Mouse (Mus musculus): ENCODE measurements around the gene Alpk1. TPM values are rescaled to one million over a fixed set of nuclear protein-coding genes. Genes with fewer than 3 reads are reported as not detected.

Alpk1 gene
- polyA plus RNA-seq (2012; ENCODE audit: insufficient read depth, insufficient read length, low replicate concordance, missing spikeins) = not detected in 2 replicates

DNA sequence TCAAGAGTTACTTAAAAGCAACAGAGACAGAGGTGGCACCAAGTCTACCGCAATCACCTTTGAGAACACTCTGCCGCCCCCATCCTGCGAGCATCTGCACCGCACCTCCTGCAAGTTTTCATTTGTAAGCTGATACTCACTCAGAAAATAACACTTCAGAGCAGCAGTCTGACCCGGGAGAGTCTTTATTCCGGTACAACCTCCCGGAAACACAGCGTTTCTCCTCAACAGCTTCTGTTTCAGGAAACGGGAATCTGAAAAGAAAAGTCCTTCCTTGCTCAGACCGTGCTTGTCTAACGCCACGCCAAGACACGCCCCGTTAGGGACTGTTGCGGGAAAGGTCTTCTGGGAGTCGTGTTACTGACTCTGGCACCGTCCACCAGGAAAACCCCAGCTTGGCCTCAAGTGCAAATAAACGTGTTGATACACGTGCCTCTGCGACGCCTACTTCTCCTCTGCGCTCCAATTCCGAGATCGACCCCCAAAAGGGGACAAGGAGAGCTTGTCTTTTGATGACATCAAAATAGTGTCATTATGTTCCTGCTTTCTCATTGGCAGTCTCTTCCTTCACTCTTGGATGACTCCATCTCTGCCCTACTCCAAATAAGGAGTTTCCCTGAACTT, at the start of gene Alpk1:
Gene Alpk1, minus strand, starts transcription at position 507 of the 624 bp plus-strand sequence.
- Histone ChIP-seq H3K4me3 (ENCODE audit: insufficient read depth, low read depth, low read length) (peak within 1 kb of the TSS; percentile 37), H3K4me1 (ENCODE audit: control insufficient read depth, insufficient read depth, low read length) (peaks cover 4% of the 10 kb centered on the region; the same call in 1 of the 2 replicates), H3K27ac (ENCODE audit: insufficient read depth, low read depth, low read length) (no peak within 1 kb of the TSS)
- TF ChIP-seq CTCF (IDR thresholded peaks at IDR 0.05; ENCODE audit: insufficient read depth, low read depth, low read length) = no peak
- 3% methylated on average over 24 of the region's 24 CpGs for WGBS

DNA sequence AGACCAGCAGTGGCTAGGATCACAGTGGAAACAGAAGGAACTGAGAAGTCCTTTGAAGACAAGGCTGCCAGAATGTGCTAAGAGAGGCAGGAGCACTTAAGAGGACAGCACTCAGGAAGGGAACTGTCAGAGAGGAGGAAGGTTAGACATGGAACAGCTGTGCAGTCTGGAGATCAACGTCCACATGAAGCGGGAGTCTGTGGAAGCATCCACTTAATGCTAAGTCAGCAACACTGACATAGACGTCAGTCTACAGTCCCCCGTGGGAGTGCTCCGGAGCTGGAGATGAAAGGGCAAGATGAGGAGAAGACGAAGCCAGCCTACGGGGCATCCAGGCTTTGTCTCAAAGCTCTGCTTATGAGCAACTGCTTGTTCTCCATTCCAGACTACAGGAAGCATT, 46.8 kb upstream of the Alpk1 start:
- TF ChIP-seq CTCF (IDR thresholded peaks at IDR 0.05; ENCODE audit: insufficient read depth, low read depth, low read length) = no peak
- no peak for TF ChIP-seq POLR2A (IDR thresholded peaks at IDR 0.05; ENCODE audit: insufficient read depth, low read depth, low read length)
- no peak overlapping the region for H3K27ac ChIP-seq (ENCODE audit: insufficient read depth, low read depth, low read length)
- 40% methylated on average over 7 of the region's 7 CpGs for WGBS
- H3K4me3 ChIP-seq (ENCODE audit: insufficient read depth, low read depth, low read length) = no peak overlapping the region
- peaks cover 5% of the 10 kb centered on the region for H3K4me1 ChIP-seq (ENCODE audit: control insufficient read depth, insufficient read depth, low read length)

DNA sequence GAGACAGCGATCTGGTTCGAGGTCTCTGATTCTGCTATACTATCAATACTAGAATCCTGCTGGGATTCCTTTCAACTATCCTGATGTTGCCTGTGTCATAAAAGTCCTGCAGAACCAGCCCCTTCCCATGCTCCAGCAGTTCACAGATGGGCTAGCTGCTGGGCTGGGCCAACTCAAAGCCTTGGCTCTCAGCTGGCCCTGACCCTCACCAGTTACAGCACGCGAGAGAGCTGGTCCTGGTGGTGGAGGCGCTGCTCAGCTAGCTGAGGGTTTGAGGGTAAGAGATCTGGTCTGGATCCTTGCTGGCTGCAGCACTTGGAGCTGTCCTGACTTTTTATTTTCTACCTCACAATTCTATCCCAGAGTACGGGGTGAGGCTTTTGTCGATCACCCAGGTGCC, 46.2 kb upstream of the Alpk1 start:
- TF ChIP-seq POLR2A (IDR thresholded peaks at IDR 0.05; ENCODE audit: insufficient read depth, low read depth, low read length) = no peak
- WGBS = 80% methylated on average over 7 of the region's 7 CpGs
- no peak overlapping the region for H3K27ac ChIP-seq (ENCODE audit: insufficient read depth, low read depth, low read length)

DNA sequence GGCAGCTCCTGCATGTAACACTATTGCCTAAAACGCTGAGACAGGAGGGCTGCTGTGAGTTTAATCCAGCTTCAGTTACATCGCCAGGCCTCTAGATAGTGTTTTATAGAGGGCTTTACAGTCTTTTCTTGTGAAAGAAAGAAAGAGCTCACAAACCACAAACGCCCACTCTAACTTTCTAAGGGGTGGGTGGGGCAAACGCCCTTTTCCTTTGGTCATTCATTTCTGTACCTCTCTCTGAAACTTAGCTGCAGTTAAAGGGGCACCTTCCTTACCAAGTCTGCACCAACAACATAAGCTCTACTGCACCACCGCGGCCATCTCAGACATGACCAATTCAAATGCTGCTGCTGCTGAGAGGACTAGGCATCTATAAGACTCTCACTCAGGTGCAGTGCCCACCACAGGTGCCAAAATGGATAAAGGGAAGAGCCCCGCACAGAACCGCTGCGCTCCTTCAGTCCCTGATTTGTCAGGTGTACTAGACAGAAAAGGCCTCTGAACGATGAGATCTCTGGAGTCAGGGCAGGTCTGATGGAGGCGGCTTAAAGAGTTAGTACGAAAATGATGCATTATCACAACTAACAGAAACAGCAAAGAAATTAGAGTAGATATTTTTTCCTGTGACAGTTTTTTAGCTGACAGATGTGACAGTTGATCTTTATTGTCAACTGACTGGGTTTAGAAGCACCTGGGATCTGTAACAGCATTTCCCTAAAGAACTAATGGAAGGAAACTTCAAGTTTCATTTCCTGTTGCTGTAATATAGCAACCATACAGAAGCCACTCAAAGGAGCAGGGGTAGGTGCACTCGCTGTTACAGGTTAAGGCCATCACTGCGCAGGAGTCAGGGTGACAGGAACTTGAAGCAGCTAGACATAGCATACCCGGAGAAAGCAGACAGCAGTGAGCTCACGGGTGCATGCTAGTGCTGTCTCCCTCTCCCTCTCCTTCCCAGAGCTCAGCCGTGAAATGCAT, 43.8 kb upstream of the Alpk1 start:
- no peak overlapping the region for H3K27ac ChIP-seq (ENCODE audit: insufficient read depth, low read depth, low read length)
- peaks cover 5% of the 10 kb centered on the region for H3K4me1 ChIP-seq (ENCODE audit: control insufficient read depth, insufficient read depth, low read length)
- no peak overlapping the region for H3K4me3 ChIP-seq (ENCODE audit: insufficient read depth, low read depth, low read length)
- WGBS = 77% methylated on average over 17 of the region's 17 CpGs
- TF ChIP-seq POLR2A (IDR thresholded peaks at IDR 0.05; ENCODE audit: insufficient read depth, low read depth, low read length) = no peak
- TF ChIP-seq CTCF (IDR thresholded peaks at IDR 0.05; ENCODE audit: insufficient read depth, low read depth, low read length) = no peak

More for the DNA sequence above, 46.2 kb upstream of the Alpk1 start:
- no peak overlapping the region for H3K4me3 ChIP-seq (ENCODE audit: insufficient read depth, low read depth, low read length)
- H3K4me1 ChIP-seq (ENCODE audit: control insufficient read depth, insufficient read depth, low read length) = peaks cover 5% of the 10 kb centered on the region

DNA sequence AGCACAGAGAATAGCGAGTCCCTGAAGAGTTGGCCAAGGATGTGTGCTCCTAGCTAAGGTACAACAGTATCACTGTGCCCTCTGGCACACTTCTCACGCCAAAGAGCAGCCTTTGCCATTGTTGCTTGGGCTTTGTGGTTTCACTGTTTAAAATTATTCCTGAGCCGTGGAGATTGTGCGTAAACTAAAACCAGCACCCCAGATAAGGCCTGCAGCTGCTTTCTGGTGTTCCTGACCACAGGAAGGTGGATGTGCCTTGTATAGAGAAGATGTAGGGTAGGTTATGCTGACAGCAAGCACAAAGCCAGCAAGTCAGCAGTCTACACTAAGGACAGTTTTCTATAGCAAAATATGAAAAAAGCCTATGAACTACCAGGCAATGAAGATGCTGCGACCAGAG, 40.9 kb upstream of the Alpk1 start:
- no peak overlapping the region for H3K27ac ChIP-seq (ENCODE audit: insufficient read depth, low read depth, low read length)
- no peaks in the 10 kb centered on the region; the same call in 1 of the 2 replicates for H3K4me1 ChIP-seq (ENCODE audit: control insufficient read depth, insufficient read depth, low read length)
- 84% methylated on average over 5 of the region's 5 CpGs for WGBS
- H3K4me3 ChIP-seq (ENCODE audit: insufficient read depth, low read depth, low read length) = no peak overlapping the region
- TF ChIP-seq POLR2A (IDR thresholded peaks at IDR 0.05; ENCODE audit: insufficient read depth, low read depth, low read length) (no peak), CTCF (IDR thresholded peaks at IDR 0.05; ENCODE audit: insufficient read depth, low read depth, low read length) (no peak)

DNA sequence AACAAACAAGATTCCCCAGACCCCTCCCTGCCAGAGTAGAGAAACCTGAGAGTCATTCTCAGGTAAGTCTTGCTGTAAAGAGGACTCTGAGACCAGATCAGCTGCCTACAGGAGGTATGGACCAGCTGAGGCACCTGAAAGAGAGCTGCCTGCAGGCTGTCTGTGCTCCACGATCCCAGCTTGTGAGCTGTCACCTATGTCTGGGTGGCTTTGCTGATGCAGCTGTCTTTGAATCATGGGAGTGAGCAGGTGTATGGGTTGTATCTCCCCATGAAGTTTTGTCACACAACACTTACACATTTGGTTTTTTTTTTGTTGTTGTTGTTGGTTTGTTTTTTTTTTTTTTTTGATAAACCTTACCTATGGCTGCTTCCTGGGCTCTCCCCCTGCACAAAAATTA, 40.1 kb upstream of the Alpk1 start:
- H3K4me1 ChIP-seq (ENCODE audit: control insufficient read depth, insufficient read depth, low read length) = no peaks in the 10 kb centered on the region; the same call in 1 of the 2 replicates
- no peak overlapping the region for H3K4me3 ChIP-seq (ENCODE audit: insufficient read depth, low read depth, low read length)
- 90% methylated on average over 1 of the region's 1 CpGs for WGBS
- no peak overlapping the region for H3K27ac ChIP-seq (ENCODE audit: insufficient read depth, low read depth, low read length)
- TF ChIP-seq POLR2A (IDR thresholded peaks at IDR 0.05; ENCODE audit: insufficient read depth, low read depth, low read length) (no peak), CTCF (IDR thresholded peaks at IDR 0.05; ENCODE audit: insufficient read depth, low read depth, low read length) (no peak)

DNA sequence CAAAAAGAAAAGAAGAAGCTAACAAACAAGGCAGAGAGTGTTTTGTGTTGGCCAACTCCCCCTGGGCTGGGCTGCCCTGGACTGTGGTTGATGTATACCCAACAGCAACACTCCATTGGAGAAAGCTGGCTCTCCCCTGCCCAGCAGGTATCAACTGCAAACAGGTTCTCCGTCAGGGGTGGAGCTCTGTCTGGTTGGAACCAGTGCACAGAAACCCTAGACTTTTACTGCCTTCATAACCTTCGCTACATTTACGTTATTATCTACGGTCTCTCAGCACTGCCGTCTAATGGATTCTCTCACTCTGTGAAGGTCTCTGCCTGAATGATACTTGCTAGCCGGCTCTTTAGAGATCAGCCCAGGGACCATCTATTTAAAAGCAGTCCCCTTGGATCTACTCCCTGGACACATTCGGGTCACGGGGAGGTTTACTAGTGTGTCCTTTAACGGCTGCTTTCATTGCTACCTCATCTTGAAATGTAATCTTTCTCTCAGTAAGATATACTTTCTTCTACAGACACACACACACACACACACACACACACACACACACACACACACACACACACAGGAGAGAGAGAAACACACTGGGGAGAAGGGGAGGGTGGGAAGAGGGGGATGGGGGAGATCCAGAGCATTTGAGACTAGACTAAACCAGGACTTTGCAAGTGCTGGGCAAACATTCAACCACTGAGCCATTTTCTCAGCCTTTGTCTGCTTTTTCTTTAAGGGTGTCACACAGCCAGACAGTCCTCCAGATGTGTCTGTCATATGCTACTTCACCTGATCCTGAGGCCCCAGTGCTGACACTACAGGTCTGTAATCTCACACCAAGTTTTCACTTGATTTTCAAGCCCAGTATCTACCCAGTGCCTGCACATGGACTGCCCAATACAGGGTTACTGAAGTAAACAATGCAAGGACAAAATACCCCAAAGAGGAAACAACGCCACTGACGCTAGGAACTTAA, 38.7 kb upstream of the Alpk1 start:
- no peaks in the 10 kb centered on the region for H3K4me1 ChIP-seq (ENCODE audit: control insufficient read depth, insufficient read depth, low read length)
- whole genome bisulfite sequencing = 82% methylated on average over 11 of the region's 11 CpGs
- H3K4me3 ChIP-seq (ENCODE audit: insufficient read depth, low read depth, low read length) = no peak overlapping the region
- H3K27ac ChIP-seq (ENCODE audit: insufficient read depth, low read depth, low read length) = no peak overlapping the region
- TF ChIP-seq CTCF (IDR thresholded peaks at IDR 0.05; ENCODE audit: insufficient read depth, low read depth, low read length) (no peak), POLR2A (IDR thresholded peaks at IDR 0.05; ENCODE audit: insufficient read depth, low read depth, low read length) (no peak)

DNA sequence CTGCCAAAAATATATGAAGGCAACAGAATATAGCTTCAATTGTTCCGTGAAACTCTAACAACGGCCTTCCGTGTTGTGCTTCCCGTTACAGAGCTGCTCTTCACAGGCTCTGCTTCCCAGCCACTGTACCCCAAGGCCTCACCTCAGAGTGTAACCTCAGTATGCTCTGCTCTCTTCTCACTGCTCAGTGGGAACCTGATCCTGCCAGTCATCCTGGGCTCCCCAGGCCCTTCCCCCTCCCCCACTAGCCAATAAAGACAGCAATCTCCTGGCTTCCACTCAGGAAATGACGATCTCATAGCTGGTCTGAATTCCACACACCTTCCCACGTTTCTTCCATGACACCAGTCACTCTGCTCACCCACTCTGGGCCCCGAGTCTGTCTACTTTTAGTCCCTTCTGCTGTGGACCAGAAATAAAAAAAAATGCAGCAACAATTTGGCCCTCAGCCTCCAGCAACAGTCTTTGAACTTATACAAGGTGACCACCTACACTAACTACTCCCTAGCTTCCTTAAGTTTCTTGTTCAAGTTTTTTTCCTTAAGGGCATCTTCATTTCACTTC, 36.9 kb upstream of the Alpk1 start:
- WGBS = 82% methylated on average over 7 of the region's 7 CpGs
- no peak for TF ChIP-seq CTCF (IDR thresholded peaks at IDR 0.05; ENCODE audit: insufficient read depth, low read depth, low read length)
- TF ChIP-seq POLR2A (IDR thresholded peaks at IDR 0.05; ENCODE audit: insufficient read depth, low read depth, low read length) = no peak
- H3K27ac ChIP-seq (ENCODE audit: insufficient read depth, low read depth, low read length) = no peak overlapping the region
- H3K4me3 ChIP-seq (ENCODE audit: insufficient read depth, low read depth, low read length) = no peak overlapping the region
- H3K4me1 ChIP-seq (ENCODE audit: control insufficient read depth, insufficient read depth, low read length) = no peaks in the 10 kb centered on the region

Measured in olfactory bulb, adult 2 months (tissue).